Mouse (Mus musculus) small intestine, adult 2 months (tissue): ENCODE data around the gene Thbs3.

ENCODE experiments used
- CTCF ChIP-seq: fragments of 200-500 bp; IDR thresholded peaks from 2 replicates; pipeline ENCODE4 v1.5.1; 2012; ENCODE audit warnings: low read depth, mild to moderate bottlenecking, control low read depth, inconsistent platforms, low read length, moderate library complexity, mixed read lengths; ENCODE audit not compliant: insufficient replicate concordance, insufficient read length; ENCODE audit errors: extremely low read depth
- POLR2A ChIP-seq: fragments of 200-500 bp; IDR thresholded peaks from 2 replicates; pipeline ENCODE4 v1.6.1; 2012; ENCODE audit warnings: low read depth, mild to moderate bottlenecking, control low read depth, inconsistent platforms, low read length, moderate library complexity

GRCm38 (mm10) chr3:89270891-89271290, 55.9 kb downstream of the Thbs3 start:
- TF ChIP-seq CTCF: no peak
- no peak for TF ChIP-seq POLR2A
